Mouse (Mus musculus): ENCODE results near the gene Gm20388.

- TF ChIP-seq CTCF (IDR thresholded peaks at IDR 0.05; ENCODE audit: low read depth, low read length) (no peak), GATA2 (IDR thresholded peaks at IDR 0.05; ENCODE audit: borderline replicate concordance, low read depth, low read length) (no peak)
Observed at GRCm38 (mm10) chr8:122039452-122039851, 2128.8 kb downstream of the Gm20388 start.

All from G1E (cell line).